Mouse (Mus musculus) left cerebral cortex, adult 18-20 months (tissue): ENCODE data around the gene Ubl7. TPM values are rescaled to one million over a fixed set of nuclear protein-coding genes. Genes with fewer than 3 reads are reported as not detected.

Experiments used
- total RNA-seq, 2 experiments: library from RNA; stranded (reverse); gene quantifications; 2 replicates each; pipeline ENCODE4 v1.2.3; 2021

The Ubl7 gene
- total RNA-seq, 2 experiments from 2014 or later, result 107 to 113 TPM

Other genes starting within 250 kb of the Ubl7 start
- gene Cyp1a2, start 227.3 kb upstream of the Ubl7 start, total RNA-seq, result not detected
- under 1 TPM in 1 of 2 experiments, not detected in 1; 0.16 TPM for gene Cyp1a1, start 223.1 kb upstream of the Ubl7 start, total RNA-seq
- gene Edc3, start 202.4 kb upstream of the Ubl7 start, total RNA-seq, result 10 to 100 TPM; 15.2 to 16.0 TPM
- gene Clk3, start 145.1 kb upstream of the Ubl7 start, total RNA-seq, result 10 to 100 TPM; 77.8 to 88.3 TPM
- 10 to 100 TPM; 12.3 to 13.5 TPM for gene Arid3b, start 74.2 kb upstream of the Ubl7 start, total RNA-seq
- gene Sema7a, start 29.1 kb downstream of the Ubl7 start, total RNA-seq, result 100 to 1,000 TPM; 135 to 160 TPM
- 1 to 10 TPM; 1.8 to 2.7 TPM for gene Cyp11a1, start 95.4 kb downstream of the Ubl7 start, total RNA-seq
- gene Stra6, start 152.8 kb downstream of the Ubl7 start, total RNA-seq, result 10 to 100 TPM in 1 of 2 experiments, 1 to 10 TPM in 1; 7.8 to 10.3 TPM
- 1 to 10 TPM in 1 of 2 experiments, under 1 TPM in 1; 0.67 to 1.2 TPM for gene Ccdc33, start 207.8 kb downstream of the Ubl7 start, total RNA-seq